Mouse (Mus musculus) lung, postnatal 0 days (tissue): ENCODE measurements at regions not wholly inside any gene's neighbourhood (a gene's known extent, or its start where the extent isn't known, plus 50 kb on each side); places are given as distances from the start of the nearest gene placed in this dataset.

Source experiments
- CTCF ChIP-seq: IDR thresholded peaks from 2 replicates; pipeline ENCODE4 v1.5.1; 2016; ENCODE audit warnings: antibody characterized with exemption, mild to moderate bottlenecking
- EP300 ChIP-seq: IDR thresholded peaks from 2 replicates; pipeline ENCODE4 v1.6.1; 2016; ENCODE audit warnings: antibody characterized with exemption, mild to moderate bottlenecking, control low read depth

- TF ChIP-seq CTCF, result no peak
- TF ChIP-seq EP300, result no peak
Measured at GRCm38 (mm10) chr14:18416319-18416718, 84.7 kb upstream of the Ube2e1 start.
